Mouse (Mus musculus) layer of hippocampus, adult 11-12 months (tissue): ENCODE results near the gene Ptk7.

Source experiments
- DNase-seq: peaks from one replicate; pipeline ENCODE4 v3.0.0; 2022; ENCODE audit warnings: low spot score

Ptk7 gene

GRCm38 (mm10) chr17:46628791-46629684 is at the start of gene Ptk7:
Gene Ptk7, minus strand, starts transcription at chr17:46629504.
- no peak for DNase-seq

GRCm38 (mm10) chr17:46678911-46679310 is 49.6 kb upstream of the Ptk7 start:
- DNase-seq = no peak

- DNase-seq = no peak
These were observed 49.1 kb upstream of the Ptk7 start, which contains the start of gene Mea1 for GRCm38 (mm10) chr17:46678416-46678815. Gene Mea1, plus strand, starts transcription at chr17:46678793.

DNA sequence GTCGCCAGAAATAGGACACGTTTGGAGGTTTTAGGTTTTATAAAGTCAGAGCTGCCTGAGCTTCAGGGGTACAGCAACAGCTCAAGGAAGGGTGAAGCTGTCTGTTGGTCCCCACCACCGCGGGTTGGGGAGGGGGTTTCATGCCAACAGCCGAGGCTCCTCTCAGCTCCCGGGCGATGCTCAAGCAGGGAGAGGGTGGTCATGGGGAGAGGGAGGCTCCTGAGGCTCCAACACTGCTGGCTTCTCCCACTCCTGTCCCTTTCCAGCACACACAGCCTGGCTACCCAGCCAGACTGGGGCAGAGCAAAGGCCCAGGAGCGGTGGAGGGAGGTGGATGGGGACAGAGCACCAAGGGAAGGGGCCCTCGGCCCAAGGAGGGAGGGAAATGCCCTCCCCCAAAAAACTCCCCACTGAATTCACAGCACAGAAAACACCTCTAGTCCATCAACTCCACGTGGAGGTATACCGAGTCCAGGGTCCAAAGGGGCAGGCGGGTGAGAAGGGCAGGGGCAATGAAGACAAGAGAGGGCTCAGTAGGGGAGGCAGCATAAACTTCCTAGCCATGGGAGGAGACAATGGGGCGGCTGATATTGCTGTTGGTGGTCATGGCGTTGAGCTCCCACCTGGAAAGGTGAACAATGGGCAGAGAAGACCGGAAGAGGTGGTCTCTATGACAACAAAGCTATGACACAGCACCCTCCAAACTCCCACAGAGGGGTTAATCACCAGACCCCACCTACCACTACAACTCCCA is 45.4 kb upstream of the Ptk7 start:
- no peak for DNase-seq

DNA sequence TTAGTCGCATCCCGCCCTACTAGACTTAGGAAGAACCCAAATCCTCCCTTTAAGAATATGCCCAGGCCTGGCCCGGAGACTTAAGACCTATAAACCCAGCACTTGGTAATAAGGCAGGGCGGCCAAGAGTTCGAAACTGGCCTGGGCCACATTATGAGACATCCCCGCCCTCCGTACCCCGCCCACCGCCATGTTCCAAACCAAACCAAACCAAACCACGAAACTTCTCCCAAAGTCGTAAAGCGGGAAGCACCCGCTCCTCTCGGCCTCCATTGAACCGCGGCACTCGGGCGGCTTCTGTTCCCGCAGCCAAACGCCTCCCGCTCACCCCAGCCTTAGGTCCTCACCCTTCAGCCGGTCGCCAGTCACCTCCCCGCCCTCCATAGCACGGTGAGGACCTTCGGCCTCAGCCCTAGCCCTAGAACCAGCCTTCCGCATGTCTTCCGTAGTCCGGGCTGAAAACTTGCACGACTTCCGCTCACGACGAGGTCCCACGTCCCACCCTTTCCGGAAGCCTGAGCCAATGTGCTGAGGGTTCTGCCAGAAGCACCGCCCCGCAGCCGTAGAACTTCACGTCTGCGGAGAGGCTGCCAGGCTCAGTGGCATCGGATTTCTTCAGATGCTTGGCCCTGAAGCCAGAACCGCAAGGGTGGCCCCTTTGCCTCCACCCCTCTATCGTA is 44.7 kb upstream of the Ptk7 start, which contains the start of gene Rrp36:
TSS of gene Rrp36 (minus strand) at position 503 of the 680 bp plus-strand sequence.
- DNase-seq = peak; percentile 90

DNA sequence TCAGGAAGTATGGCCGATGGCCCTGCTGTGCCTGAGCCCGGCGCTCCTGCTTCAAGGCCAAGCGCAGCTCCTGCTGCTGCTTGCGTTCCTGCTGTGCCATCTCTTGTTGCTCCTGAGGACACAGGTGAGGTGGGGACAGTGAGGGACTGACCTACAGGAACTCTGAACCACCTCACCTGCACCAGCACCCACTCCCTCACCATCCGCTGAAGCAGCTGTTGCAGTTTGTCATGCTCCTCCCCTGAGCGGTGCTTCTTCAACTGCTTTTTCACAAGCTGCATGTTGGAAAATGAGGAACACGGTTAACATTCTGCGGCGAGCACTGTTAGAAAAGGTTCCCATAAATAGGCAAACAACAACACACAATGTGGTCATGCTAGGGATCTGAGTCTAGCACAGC is 40.6 kb upstream of the Ptk7 start:
- DNase-seq = no peak

GRCm38 (mm10) chr17:46667712-46668111 is 38.4 kb upstream of the Ptk7 start:
- no peak for DNase-seq

- DNase-seq = no peak
These were observed 33.4 kb upstream of the Ptk7 start for GRCm38 (mm10) chr17:46662730-46663129.

GRCm38 (mm10) chr17:46661981-46662380 is 32.7 kb upstream of the Ptk7 start:
- no peak for DNase-seq

DNA sequence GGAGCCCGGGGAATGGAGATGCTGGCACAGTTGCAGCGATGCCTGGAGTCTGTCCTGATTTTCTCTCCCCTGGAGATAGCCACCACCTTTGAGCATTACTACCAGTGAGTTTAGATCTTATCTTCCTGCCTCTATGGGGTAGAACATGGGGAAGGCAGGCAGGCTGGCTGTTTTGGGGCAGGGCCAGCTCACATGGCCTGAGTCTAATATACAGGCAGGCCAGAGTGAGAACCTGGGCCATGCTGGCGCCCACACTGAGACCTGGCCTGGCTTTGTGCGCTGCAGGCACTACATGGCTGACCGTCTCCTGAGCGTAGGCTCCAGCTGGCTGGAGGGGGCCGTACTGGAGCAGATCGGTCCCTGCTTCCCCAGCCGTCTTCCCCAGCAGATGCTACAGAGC is 32.0 kb upstream of the Ptk7 start:
- DNase-seq = no peak

- DNase-seq = no peak
These were observed 26.8 kb upstream of the Ptk7 start for GRCm38 (mm10) chr17:46656054-46656453.

- no peak for DNase-seq
These were observed 22.6 kb upstream of the Ptk7 start for GRCm38 (mm10) chr17:46651755-46652547.

- no peak for DNase-seq
These were observed 22.0 kb upstream of the Ptk7 start for GRCm38 (mm10) chr17:46651292-46651691.

- peak; percentile 88 for DNase-seq
These were observed 21.1 kb upstream of the Ptk7 start, which contains the start of gene Cul7 for GRCm38 (mm10) chr17:46650232-46651031. Gene Cul7, plus strand, starts transcription at chr17:46650337.

GRCm38 (mm10) chr17:46649811-46650210 is 20.5 kb upstream of the Ptk7 start:
- no peak for DNase-seq

DNA sequence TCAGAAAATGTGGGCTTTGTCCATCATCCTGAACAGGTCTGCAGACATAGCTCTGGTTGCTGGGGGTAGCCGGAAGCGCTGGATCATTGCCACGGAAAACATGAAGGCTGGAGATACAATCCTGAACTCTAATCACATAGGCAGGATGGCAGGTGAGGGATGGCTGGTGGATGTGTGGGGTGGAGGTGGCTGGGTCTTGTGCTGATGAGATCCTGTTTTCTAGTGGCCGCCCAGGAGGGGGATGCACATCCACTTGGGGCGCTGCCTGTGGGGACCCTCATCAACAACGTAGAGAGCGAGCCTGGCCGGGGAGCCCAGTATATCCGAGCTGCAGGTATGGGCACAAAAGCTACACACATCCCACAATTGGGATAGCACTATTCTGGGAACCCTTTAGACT is 19.1 kb upstream of the Ptk7 start:
- no peak for DNase-seq

DNA sequence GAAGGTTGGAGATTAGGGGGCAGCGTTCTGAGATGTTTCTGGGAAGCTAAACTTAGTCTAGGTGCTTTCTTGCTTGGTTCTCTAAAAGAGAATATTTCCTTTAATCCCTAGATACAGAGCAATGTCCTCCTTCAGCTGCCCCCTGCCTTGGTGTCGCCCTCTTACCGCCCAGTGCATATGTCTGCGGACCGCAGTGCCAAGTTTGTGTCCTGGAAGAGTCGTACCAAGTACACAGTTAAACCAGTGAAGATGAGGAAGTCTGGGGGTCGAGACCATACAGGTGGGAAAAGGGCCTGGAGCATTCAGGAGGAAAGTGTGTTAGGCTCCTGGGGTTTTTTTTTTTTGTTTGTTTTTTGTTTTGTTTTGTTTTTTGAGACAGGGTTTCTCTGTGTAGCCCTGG is 18.0 kb upstream of the Ptk7 start:
- no peak for DNase-seq

- no peak for DNase-seq
These were observed 17.0 kb upstream of the Ptk7 start for GRCm38 (mm10) chr17:46646322-46646662.

DNA sequence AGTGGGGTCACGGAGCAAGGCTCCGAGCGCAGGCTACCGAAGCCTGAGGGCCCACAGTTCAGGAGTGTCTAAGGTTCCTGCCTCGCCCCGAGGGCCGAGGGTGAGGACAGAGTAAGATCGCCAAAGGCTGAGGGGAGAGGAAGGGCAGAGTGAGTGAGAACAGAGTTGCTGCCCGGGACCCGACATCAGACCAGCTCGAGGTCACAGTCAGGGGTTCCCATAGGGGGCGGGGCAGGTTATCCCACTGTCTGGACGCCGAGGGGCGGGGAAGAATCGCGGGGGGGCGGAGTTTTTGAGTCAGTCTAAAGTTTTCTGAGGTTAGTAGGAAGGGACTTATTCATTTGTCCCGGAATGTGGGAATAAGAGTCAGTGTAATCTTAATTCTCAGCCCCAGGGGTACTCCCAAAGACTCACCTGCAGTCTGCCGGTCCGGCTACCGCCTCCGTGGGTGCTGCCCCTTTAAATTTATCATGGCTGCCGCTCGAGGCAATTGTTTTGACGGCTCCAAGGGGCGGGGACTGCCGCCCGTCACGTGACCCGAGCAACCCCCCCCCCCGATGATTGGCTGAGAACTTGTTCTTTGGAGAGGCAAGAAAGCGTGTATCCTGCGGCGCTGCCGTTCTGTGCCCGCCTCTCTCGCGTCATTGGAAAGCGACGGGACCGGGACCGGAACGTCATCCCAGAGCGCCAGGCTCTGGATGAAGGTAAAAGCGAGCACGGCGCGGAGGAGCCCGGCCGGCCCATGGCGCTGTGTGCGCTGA is 16.4 kb upstream of the Ptk7 start, which contains the start of the genes Klc4 and Mrpl2:
TSS of gene Klc4 (minus strand) at position 462 of the 761 bp plus-strand sequence.
TSS of gene Mrpl2 (plus strand) at position 669 of the 761 bp plus-strand sequence.
- peak; percentile 99 for DNase-seq
